Mouse (Mus musculus) lung, postnatal 0 days (tissue): ENCODE measurements at regions not wholly inside any gene's neighbourhood (a gene's known extent, or its start where the extent isn't known, plus 50 kb on each side); places are given as distances from the start of the nearest gene placed in this dataset.

Experiments
- CTCF ChIP-seq: IDR thresholded peaks from 2 replicates; pipeline ENCODE4 v1.5.1; 2016; ENCODE audit warnings: antibody characterized with exemption, mild to moderate bottlenecking
- EP300 ChIP-seq: IDR thresholded peaks from 2 replicates; pipeline ENCODE4 v1.6.1; 2016; ENCODE audit warnings: antibody characterized with exemption, mild to moderate bottlenecking, control low read depth

DNA sequence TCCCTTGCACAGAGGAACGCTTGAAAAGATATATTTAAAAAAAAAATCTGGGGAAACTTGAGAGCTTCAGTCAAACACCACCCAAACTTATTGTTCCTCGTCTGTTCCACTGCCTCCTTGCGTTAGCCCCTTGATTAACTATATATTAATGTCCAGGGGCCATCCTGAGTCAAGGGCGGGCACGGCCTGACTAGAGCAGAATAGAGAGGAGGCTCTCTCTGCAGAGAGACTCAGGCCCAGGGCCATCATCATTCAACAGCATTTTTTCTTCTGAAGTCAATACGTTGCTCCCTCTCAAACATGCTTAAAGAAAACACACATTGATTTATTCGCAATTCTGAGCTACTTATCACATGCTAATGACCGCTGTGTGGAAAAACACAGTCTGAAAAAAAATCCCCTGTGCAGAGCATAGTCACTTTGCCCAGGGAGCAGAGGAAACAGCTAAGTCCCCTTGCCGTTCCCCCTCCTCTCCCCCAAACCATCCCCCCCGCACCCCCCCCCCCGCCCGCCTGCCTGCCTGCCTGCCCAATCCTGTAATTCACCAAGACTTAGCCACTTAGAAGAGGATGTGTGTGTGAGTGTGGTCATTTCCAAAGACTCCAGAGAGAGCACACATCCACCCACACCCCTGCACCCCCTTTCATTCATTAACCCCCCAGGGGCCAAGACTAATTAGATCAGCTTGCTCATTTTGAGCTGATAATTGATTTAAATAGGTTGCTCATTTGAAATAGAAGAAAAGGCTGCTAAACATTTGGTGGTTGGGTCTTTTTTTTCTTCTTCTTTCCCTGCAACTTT, 281.5 kb downstream of the Insig2 start:
- TF ChIP-seq CTCF (no peak), EP300 (no peak)
